Mouse (Mus musculus) left cerebral cortex, postnatal 36 days (tissue): ENCODE measurements around the gene Tmem176b. TPM values are rescaled to one million over a fixed set of nuclear protein-coding genes. Genes with fewer than 3 reads are reported as not detected.
"Not testable (repeated sequence)": the region's sequence is repeated elsewhere in the genome, so short reads cannot be mapped to it uniquely, and the experiment has no call there.

Experiments used
- DNase-seq, 2 experiments: peaks; one replicate each; pipeline ENCODE4 v3.0.0; 2021 to 2022; ENCODE audit warnings: low spot score in 2 of 2, mixed read lengths in 1 of 2
- intact Hi-C: fragments of 180-260 bp; cut with DNase I; formaldehyde crosslinking; loops from one replicate; pipeline ENCODE4 v1.15.1; 2025
- total RNA-seq, 2 experiments: library from RNA; stranded (reverse); gene quantifications; 2 replicates each; pipeline ENCODE4 v1.2.3; 2021

The Tmem176b gene
- 10 to 100 TPM; 46.4 to 49.6 TPM for total RNA-seq

- intact Hi-C loops = no loop called here
Observed at GRCm38 (mm10) chr6:48840973-48841625, at the start of gene Tmem176b. Gene Tmem176b (minus strand): TSS chr6:48841496.

GRCm38 (mm10) chr6:48876510-48877135, 35.3 kb upstream of the Tmem176b start:
- intact Hi-C loops = no loop called here
- peak; percentile 24 to 29 for DNase-seq

More at GRCm38 (mm10) chr6:48840973-48841625, at the start of gene Tmem176b:
- peak; percentile 69 to 75 for DNase-seq

- DNase-seq = no peak
- intact Hi-C loops = no loop called here
Observed at GRCm38 (mm10) chr6:48875515-48875914, 34.2 kb upstream of the Tmem176b start.

GRCm38 (mm10) chr6:48874576-48874975, 33.3 kb upstream of the Tmem176b start:
- DNase-seq = no peak
- intact Hi-C loops = no loop called here

GRCm38 (mm10) chr6:48872596-48872995, 31.3 kb upstream of the Tmem176b start, which contains the start of gene Aoc1:
Gene Aoc1 (plus strand): TSS chr6:48872896.
- intact Hi-C loops = no loop called here
- DNase-seq = no peak

- intact Hi-C loops = no loop called here
- DNase-seq = no peak
Observed at GRCm38 (mm10) chr6:48869774-48870173, 28.5 kb upstream of the Tmem176b start.

- DNase-seq = no peak
- intact Hi-C loops = no loop called here
Observed at GRCm38 (mm10) chr6:48867158-48867557, 25.9 kb upstream of the Tmem176b start.

GRCm38 (mm10) chr6:48866355-48866950, 25.2 kb upstream of the Tmem176b start:
- intact Hi-C loops, DNase-seq: not testable (repeated sequence)

GRCm38 (mm10) chr6:48865152-48865745, 24.0 kb upstream of the Tmem176b start:
- no peak for DNase-seq
- intact Hi-C loops = no loop called here

- no peak for DNase-seq
- intact Hi-C loops = loop anchor here (5.0 kb wide), 1 partner anchor 93 kb away; no protein-coding TSS in a partner anchor
Observed at GRCm38 (mm10) chr6:48864723-48865122, 23.4 kb upstream of the Tmem176b start.

GRCm38 (mm10) chr6:48864181-48864580, 22.9 kb upstream of the Tmem176b start:
- no peak for DNase-seq
- intact Hi-C loops = loop anchor here (5.0 kb wide), 1 partner anchor 93 kb away; no protein-coding TSS in a partner anchor

- intact Hi-C loops = loop anchor here (5.0 kb wide), 1 partner anchor 94 kb away; no protein-coding TSS in a partner anchor
- no peak for DNase-seq
Observed at GRCm38 (mm10) chr6:48863488-48863887, 22.2 kb upstream of the Tmem176b start.

GRCm38 (mm10) chr6:48862816-48863215, 21.5 kb upstream of the Tmem176b start:
- intact Hi-C loops = loop anchor here (5.0 kb wide), 1 partner anchor 94 kb away; no protein-coding TSS in a partner anchor

GRCm38 (mm10) chr6:48861616-48862280, 20.5 kb upstream of the Tmem176b start:
- intact Hi-C loops = loop anchor here (5.0 kb wide), 1 partner anchor 96 kb away; no protein-coding TSS in a partner anchor
- no peak for DNase-seq

More at GRCm38 (mm10) chr6:48862816-48863215, 21.5 kb upstream of the Tmem176b start:
- no peak for DNase-seq

GRCm38 (mm10) chr6:48860851-48861250, 19.6 kb upstream of the Tmem176b start:
- intact Hi-C loops = loop anchor here (5.0 kb wide), 1 partner anchor 96 kb away; no protein-coding TSS in a partner anchor

GRCm38 (mm10) chr6:48860130-48860815, 19.0 kb upstream of the Tmem176b start:
- intact Hi-C loops = loop anchor here (5.0 kb wide), 1 partner anchor 97 kb away; no protein-coding TSS in a partner anchor
- DNase-seq = peak; percentile 15 to 25

More at GRCm38 (mm10) chr6:48860851-48861250, 19.6 kb upstream of the Tmem176b start:
- DNase-seq = no peak

- intact Hi-C loops = loop anchor here (5.0 kb wide), 1 partner anchor 40 kb away; no protein-coding TSS in a partner anchor
Observed at GRCm38 (mm10) chr6:48857613-48858302, 16.5 kb upstream of the Tmem176b start.

GRCm38 (mm10) chr6:48854155-48854554, 12.9 kb upstream of the Tmem176b start:
- intact Hi-C loops = no loop called here
- DNase-seq = no peak

More at GRCm38 (mm10) chr6:48857613-48858302, 16.5 kb upstream of the Tmem176b start:
- no peak for DNase-seq
